Mouse (Mus musculus) v-Abl transformed pro-B cells (cell line): ENCODE measurements at regions not wholly inside any gene's neighbourhood (a gene's known extent, or its start where the extent isn't known, plus 50 kb on each side); places are given as distances from the start of the nearest gene placed in this dataset.

Experiments used
- in situ Hi-C, 2 experiments: fragments of 400-800 bp; cut with MboI; formaldehyde crosslinking; loops; one replicate each; pipeline ENCODE4 v1.15.1; 2025; ENCODE audit not compliant: unreplicated experiment in 2 of 2

DNA sequence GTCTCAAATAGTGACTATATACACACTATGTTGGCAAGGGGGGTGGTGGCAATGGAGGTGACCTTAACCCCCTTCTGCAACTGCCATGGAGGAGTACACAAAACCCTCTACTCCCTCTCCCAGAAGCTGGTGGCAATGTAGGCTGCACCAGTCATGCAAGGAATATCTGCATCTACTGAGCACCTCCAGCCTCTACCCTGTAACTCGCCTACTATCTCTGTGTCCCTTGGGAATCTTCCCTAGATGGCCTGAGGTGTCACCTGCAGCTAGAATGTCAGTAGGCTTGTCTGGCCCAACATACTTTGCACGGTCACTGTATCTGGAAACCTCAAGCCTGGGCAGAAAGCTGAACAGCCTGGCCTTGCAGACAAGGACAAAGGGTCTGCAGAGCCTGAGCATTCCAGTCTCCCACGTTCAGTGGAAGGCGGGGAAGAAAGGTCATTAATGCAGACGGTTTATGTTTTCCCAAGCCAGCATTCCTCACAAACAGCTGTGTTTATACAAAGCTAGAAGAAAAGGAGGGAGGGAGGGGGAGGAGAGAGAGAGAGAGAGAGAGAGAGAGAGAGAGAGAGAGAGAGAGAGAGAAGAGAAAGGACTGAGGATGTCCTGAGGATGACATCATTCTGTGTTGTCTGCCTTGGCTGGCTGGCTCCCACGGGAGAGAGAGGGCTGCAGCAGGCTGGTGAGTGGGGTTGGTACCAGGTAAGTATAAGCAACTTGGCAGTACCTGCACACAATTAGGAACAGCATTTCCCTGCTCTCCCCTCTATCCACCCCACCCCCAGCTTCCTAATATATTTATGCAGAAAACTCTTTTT is 380.3 kb downstream of the Tns1 start:
- in situ Hi-C loops: no loop called here

GRCm38 (mm10) chr1:73737083-73737482 is 387.2 kb downstream of the Tns1 start:
- in situ Hi-C loops: no loop called here

GRCm38 (mm10) chr1:73728377-73728776 is 395.9 kb downstream of the Tns1 start:
- in situ Hi-C loops: no loop called here

DNA sequence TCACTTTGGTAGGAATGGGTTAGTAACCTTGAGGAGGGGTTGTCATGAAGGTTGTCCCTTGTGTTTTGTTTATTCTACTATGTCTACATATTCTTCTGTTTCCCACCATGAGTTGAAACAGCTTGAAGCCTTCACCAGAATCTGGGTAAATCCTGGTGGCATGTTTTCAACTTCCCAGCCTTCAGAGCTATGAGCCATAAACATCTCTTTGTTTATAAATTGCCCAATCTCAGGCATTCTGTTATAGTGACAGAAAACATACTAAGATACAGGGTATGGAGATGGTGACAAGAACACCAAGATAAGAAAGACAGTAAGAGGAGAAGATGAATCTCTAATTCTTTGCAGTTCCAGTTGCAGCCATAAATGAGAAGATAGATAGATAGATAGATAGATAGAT is 396.5 kb downstream of the Tns1 start:
- in situ Hi-C loops: no loop called here

DNA sequence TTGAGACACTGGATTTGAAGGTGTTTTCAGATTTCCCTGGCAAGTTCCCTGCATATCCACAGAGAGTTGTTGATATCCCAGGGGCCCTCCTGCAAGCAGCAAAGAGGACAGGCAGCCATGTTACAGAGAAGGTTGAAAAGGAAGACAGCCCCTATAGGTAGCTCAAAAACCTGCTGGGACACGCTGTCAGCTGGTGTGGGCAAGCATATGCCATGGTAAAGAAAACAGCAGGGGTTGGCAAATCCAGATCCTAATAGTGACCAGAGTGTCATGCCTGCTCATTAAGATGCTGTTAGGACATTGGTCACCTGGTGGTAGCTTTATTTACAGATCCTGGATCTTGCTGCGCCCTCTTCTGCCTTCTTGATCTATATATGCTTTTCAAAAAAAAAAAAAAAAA is 397.6 kb downstream of the Tns1 start:
- in situ Hi-C loops: no loop called here

GRCm38 (mm10) chr1:73725486-73725885 is 398.8 kb downstream of the Tns1 start:
- in situ Hi-C loops: no loop called here

GRCm38 (mm10) chr1:73724551-73724950 is 399.7 kb downstream of the Tns1 start:
- in situ Hi-C loops: no loop called here

- in situ Hi-C loops: no loop called here
These were observed 402.6 kb downstream of the Tns1 start for GRCm38 (mm10) chr1:73721486-73722225.

DNA sequence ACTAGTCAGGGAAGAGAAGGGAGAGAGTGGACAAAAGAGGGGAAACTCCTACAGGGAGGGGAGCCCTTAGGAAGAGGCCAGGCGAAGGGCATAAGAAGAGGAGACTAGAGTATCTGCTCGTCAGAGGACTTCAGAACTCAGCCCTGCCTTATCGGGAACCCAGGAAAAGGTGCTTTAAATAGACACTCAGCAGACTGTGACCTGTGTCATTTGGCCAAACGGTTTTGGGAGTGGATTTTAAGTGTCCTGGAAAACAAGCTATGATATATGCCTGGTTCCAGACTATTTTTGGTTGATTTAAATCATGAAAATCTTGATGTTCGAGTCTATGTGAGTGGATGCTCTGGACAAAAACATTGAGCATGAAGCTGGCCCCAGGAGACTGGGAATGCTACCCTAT is 405.8 kb downstream of the Tns1 start:
- in situ Hi-C loops: no loop called here

- in situ Hi-C loops: no loop called here
These were observed 406.8 kb downstream of the Tns1 start for GRCm38 (mm10) chr1:73717401-73717800.

DNA sequence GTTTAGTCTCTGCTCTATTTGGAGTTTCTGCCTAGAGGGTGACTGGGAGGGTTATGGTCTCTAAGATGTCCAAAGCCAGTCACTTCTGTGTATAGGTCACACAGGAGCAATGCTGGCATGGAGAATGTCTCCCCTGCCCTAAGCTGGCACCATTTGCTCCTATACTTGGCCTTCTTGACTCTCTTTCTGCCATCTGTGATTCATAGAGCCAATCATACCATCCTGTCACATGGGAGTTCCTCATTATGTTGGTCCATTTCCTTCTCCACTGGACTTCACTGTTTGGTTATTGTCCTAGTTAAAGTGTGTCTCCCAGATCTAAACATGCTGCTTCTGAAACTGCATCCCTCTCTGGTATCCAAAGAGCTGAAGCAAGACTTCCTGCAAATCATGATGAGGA is 407.3 kb downstream of the Tns1 start:
- in situ Hi-C loops: no loop called here

GRCm38 (mm10) chr1:73715571-73715970 is 408.7 kb downstream of the Tns1 start:
- in situ Hi-C loops: no loop called here

GRCm38 (mm10) chr1:73702428-73702842 is 421.8 kb downstream of the Tns1 start:
- in situ Hi-C loops: no loop called here

GRCm38 (mm10) chr1:73693537-73693936 is 430.7 kb downstream of the Tns1 start:
- in situ Hi-C loops: no loop called here

DNA sequence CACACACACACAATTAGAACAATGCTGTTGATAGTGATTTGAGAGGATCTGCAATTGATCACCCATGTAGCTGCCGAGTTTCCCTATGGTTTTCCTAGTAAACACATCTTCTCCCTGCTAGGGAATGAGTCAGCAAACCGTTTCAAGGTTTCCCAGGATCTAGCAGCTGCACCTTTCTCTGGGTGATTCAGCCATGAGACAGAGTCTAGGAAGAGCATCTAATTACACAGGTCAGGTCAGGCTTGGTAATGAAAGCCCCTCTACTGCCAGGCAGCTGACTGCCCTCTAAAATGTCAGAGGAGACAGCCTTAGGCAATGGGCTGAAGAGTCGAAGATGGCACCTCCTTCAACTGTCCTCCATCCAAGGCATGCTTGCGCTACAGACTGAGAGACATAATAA is 438.5 kb downstream of the Tns1 start:
- in situ Hi-C loops: no loop called here

DNA sequence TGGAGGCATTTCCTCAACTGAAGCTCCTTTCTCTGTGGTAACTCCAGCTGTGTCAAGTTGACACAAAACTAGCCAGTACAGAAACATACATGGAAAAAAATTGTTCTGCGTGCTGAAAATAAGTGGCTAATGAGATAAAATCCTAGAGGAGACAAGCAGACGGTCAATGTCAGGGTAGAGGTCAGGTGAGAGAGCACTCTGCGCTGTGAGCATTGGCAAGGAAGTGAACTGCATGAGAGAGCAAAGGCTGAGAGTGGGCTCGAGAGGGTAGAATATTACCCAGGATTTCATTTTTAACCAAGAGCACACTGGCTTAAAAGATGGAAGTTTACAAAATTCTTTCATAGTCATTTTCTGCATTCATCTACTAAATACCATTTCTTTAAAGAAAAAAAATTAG is 439.2 kb downstream of the Tns1 start:
- in situ Hi-C loops: no loop called here

- in situ Hi-C loops: no loop called here
These were observed 440.1 kb downstream of the Tns1 start for GRCm38 (mm10) chr1:73684166-73684565.

- in situ Hi-C loops: no loop called here
These were observed 440.9 kb downstream of the Tns1 start for GRCm38 (mm10) chr1:73683132-73683888.

DNA sequence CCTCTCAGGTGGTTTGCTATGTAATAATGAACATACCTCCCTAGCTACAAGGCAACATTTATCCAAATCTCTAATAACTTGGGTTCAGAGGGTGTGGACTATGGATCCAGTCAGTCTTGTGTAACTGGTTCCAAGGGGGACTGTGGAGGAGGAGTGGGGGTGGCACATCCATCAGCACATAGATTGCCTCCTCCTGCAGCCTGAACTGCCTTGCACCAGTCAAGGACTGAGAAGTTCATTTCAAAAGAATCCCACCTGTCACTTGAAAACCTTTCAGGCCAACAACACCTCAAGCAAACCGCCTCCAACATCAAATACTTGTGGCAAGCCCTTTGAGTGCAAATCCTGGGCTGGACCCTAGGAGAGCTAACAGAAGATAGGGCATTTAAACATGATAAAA is 442.6 kb downstream of the Tns1 start:
- in situ Hi-C loops: no loop called here

DNA sequence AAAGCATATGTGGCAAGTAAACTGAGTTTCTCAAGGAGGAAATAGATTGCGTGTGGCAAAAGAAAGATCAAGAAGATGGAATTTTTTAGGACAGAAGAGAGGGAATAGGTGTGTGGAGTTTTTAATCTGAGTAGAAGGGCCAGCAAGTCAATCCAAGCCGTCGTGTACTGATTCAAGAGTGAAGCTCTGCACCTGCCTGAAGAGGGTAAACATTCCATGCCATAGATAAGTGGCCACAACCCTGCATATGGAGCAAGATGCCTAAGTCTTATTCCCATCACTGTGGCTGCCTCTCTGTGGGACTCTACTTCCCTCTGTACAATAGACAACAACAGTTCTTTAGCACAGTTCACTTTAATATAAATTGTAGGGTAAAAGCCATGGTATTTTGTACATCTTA is 443.4 kb downstream of the Tns1 start:
- in situ Hi-C loops: no loop called here

GRCm38 (mm10) chr1:73673851-73674235 is 450.4 kb downstream of the Tns1 start:
- in situ Hi-C loops: no loop called here
